Mouse (Mus musculus): ENCODE results near the gene Oxa1l. TPM values are rescaled to one million over a fixed set of nuclear protein-coding genes. Genes with fewer than 3 reads are reported as not detected.

Gene Oxa1l
- polyA plus RNA-seq, 1 experiment: 120 TPM

- Histone ChIP-seq H3K27me3 (ENCODE audit: control insufficient read depth, insufficient read depth, low read length) (no peaks in the 10 kb centered on the region), H3K27ac (ENCODE audit: insufficient read depth, low read depth, low read length) (peak overlapping the region; percentile 97), H3K4me1 (ENCODE audit: control insufficient read depth, insufficient read depth, insufficient read length, low read length) (peaks cover 20% of the 10 kb centered on the region), H3K4me3 (ENCODE audit: low read depth, low read length) (peak overlapping the region; percentile 70), H3K36me3 (ENCODE audit: control insufficient read depth, insufficient read depth, low read length) (peaks cover 20% of the 10 kb centered on the region)
- WGBS: 14% methylated on average over 17 of the region's 17 CpGs
- TF ChIP-seq POLR2A (IDR thresholded peaks at IDR 0.05; ENCODE audit: low read depth, low read length) (peak; percentile 67; the same call in 1 of the 2 replicates), CTCF (IDR thresholded peaks at IDR 0.05; ENCODE audit: extremely low read depth, insufficient read length, insufficient replicate concordance, low read depth, low read length) (no peak; the same call in 1 of the 2 replicates)
These were observed 49.6 kb downstream of the Oxa1l start for GRCm38 (mm10) chr14:54409980-54410810.

GRCm38 (mm10) chr14:54412000-54412576, 51.5 kb downstream of the Oxa1l start:
- TF ChIP-seq POLR2A (IDR thresholded peaks at IDR 0.05; ENCODE audit: low read depth, low read length) (no peak), CTCF (IDR thresholded peaks at IDR 0.05; ENCODE audit: extremely low read depth, insufficient read length, insufficient replicate concordance, low read depth, low read length) (no peak)
- WGBS: 77% methylated on average over 9 of the region's 9 CpGs
- no peak overlapping the region for H3K4me3 ChIP-seq (ENCODE audit: low read depth, low read length)
- no peaks in the 10 kb centered on the region for H3K27me3 ChIP-seq (ENCODE audit: control insufficient read depth, insufficient read depth, low read length)
- H3K36me3 ChIP-seq (ENCODE audit: control insufficient read depth, insufficient read depth, low read length): peaks cover 11% of the 10 kb centered on the region
- H3K4me1 ChIP-seq (ENCODE audit: control insufficient read depth, insufficient read depth, insufficient read length, low read length): peaks cover 24% of the 10 kb centered on the region
- no peak overlapping the region for H3K27ac ChIP-seq (ENCODE audit: insufficient read depth, low read depth, low read length)

- peaks cover 24% of the 10 kb centered on the region for H3K4me1 ChIP-seq (ENCODE audit: control insufficient read depth, insufficient read depth, insufficient read length, low read length)
- no peak overlapping the region for H3K4me3 ChIP-seq (ENCODE audit: low read depth, low read length)
- TF ChIP-seq POLR2A (IDR thresholded peaks at IDR 0.05; ENCODE audit: low read depth, low read length): no peak
- peak; percentile 65; the same call in 1 of the 2 replicates for TF ChIP-seq CTCF (IDR thresholded peaks at IDR 0.05; ENCODE audit: extremely low read depth, insufficient read length, insufficient replicate concordance, low read depth, low read length)
- H3K36me3 ChIP-seq (ENCODE audit: control insufficient read depth, insufficient read depth, low read length): 0 out of 2 replicates have a peak, but pooled peaks cover 6% of the 10 kb centered on the region
- H3K27me3 ChIP-seq (ENCODE audit: control insufficient read depth, insufficient read depth, low read length): no peaks in the 10 kb centered on the region
- WGBS: 67% methylated on average over 2 of the region's 2 CpGs
- no peak overlapping the region; the same call in 1 of the 2 replicates for H3K27ac ChIP-seq (ENCODE audit: insufficient read depth, low read depth, low read length)
These were observed 52.1 kb downstream of the Oxa1l start for GRCm38 (mm10) chr14:54412629-54413170.

- peaks cover 19% of the 10 kb centered on the region for H3K4me1 ChIP-seq (ENCODE audit: control insufficient read depth, insufficient read depth, insufficient read length, low read length)
- H3K27ac ChIP-seq (ENCODE audit: insufficient read depth, low read depth, low read length): peak overlapping the region; percentile 47
- no peaks in the 10 kb centered on the region for H3K27me3 ChIP-seq (ENCODE audit: control insufficient read depth, insufficient read depth, low read length)
- WGBS: 9% methylated on average over 18 of the region's 18 CpGs
- no peak for TF ChIP-seq POLR2A (IDR thresholded peaks at IDR 0.05; ENCODE audit: low read depth, low read length)
- no peak for TF ChIP-seq CTCF (IDR thresholded peaks at IDR 0.05; ENCODE audit: extremely low read depth, insufficient read length, insufficient replicate concordance, low read depth, low read length)
- H3K4me3 ChIP-seq (ENCODE audit: low read depth, low read length): peak overlapping the region; percentile 31
- no peaks in the 10 kb centered on the region for H3K36me3 ChIP-seq (ENCODE audit: control insufficient read depth, insufficient read depth, low read length)
These were observed 53.5 kb downstream of the Oxa1l start for GRCm38 (mm10) chr14:54413877-54414700.

GRCm38 (mm10) chr14:54415241-54416020, 54.8 kb downstream of the Oxa1l start:
- peaks cover 19% of the 10 kb centered on the region for H3K4me1 ChIP-seq (ENCODE audit: control insufficient read depth, insufficient read depth, insufficient read length, low read length)
- WGBS: 34% methylated on average over 13 of the region's 13 CpGs
- no peak overlapping the region for H3K27ac ChIP-seq (ENCODE audit: insufficient read depth, low read depth, low read length)

GRCm38 (mm10) chr14:54416229-54416775, 55.7 kb downstream of the Oxa1l start:
- WGBS: 76% methylated on average over 5 of the region's 5 CpGs

More at GRCm38 (mm10) chr14:54415241-54416020, 54.8 kb downstream of the Oxa1l start:
- Histone ChIP-seq H3K36me3 (ENCODE audit: control insufficient read depth, insufficient read depth, low read length) (no peaks in the 10 kb centered on the region), H3K4me3 (ENCODE audit: low read depth, low read length) (no peak overlapping the region), H3K27me3 (ENCODE audit: control insufficient read depth, insufficient read depth, low read length) (no peaks in the 10 kb centered on the region)
- TF ChIP-seq CTCF (IDR thresholded peaks at IDR 0.05; ENCODE audit: extremely low read depth, insufficient read length, insufficient replicate concordance, low read depth, low read length) (no peak), POLR2A (IDR thresholded peaks at IDR 0.05; ENCODE audit: low read depth, low read length) (no peak)

More at GRCm38 (mm10) chr14:54416229-54416775, 55.7 kb downstream of the Oxa1l start:
- H3K4me3 ChIP-seq (ENCODE audit: low read depth, low read length): no peak overlapping the region
- H3K4me1 ChIP-seq (ENCODE audit: control insufficient read depth, insufficient read depth, insufficient read length, low read length): peaks cover 17% of the 10 kb centered on the region
- H3K27ac ChIP-seq (ENCODE audit: insufficient read depth, low read depth, low read length): no peak overlapping the region
- TF ChIP-seq POLR2A (IDR thresholded peaks at IDR 0.05; ENCODE audit: low read depth, low read length) (no peak), CTCF (IDR thresholded peaks at IDR 0.05; ENCODE audit: extremely low read depth, insufficient read length, insufficient replicate concordance, low read depth, low read length) (no peak)
- no peaks in the 10 kb centered on the region for H3K27me3 ChIP-seq (ENCODE audit: control insufficient read depth, insufficient read depth, low read length)
- H3K36me3 ChIP-seq (ENCODE audit: control insufficient read depth, insufficient read depth, low read length): no peaks in the 10 kb centered on the region

All from small intestine, adult 2 months (tissue).